Mouse (Mus musculus): ENCODE data around the gene Fam198b.
"Not testable (repeated sequence)": the region's sequence is repeated elsewhere in the genome, so short reads cannot be mapped to it uniquely, and the experiment has no call there.

Fam198b gene

GRCm38 (mm10) chr3:79925950-79926697, 41.8 kb downstream of the Fam198b start:
- in situ Hi-C loops (cut with MboI, MseI), result no loop called here

DNA sequence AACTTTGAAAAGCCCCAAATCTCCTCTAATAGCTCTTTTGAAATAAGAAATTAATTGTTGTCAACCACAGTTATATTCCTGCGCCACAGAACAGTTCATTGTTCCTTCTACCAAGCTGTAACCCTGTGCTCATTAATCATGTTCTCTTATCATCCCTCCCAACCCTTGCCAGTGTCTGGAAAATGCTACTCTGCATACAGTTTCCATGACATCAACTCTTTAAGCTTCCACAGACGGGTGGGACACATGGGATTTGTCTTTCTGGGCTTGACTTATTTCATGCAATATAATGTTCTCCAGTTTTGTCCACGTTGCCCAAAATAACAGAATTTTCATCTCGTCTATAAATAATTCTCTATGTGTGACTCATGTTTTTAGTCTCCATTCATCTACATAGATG, 42.7 kb downstream of the Fam198b start:
- in situ Hi-C loops (cut with MboI, MseI), result no loop called here

DNA sequence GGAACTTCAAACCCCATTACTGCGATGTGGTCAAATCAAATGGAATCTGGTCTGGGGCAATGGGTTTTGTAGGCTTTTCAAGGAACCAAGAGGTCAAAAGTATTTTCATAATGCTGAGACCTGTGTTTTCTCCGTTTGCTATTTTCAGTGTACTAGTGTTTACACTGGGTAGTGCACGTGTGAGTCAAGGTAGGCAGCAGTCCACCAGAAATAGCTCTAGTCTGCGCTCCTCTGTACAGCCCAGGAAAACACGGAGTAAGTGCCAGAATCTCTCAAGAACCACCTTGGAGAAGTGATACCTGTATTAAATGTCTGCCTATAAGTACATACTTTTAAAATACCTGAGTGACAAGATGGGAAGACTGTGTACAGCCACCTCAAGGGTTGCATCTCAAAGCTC, 44.1 kb downstream of the Fam198b start:
- in situ Hi-C loops (cut with MboI, MseI), result no loop called here

- in situ Hi-C loops (cut with MboI, MseI), result no loop called here
Measured at GRCm38 (mm10) chr3:79930141-79930744, 45.9 kb downstream of the Fam198b start.

- in situ Hi-C loops (cut with MboI, MseI), result no loop called here
Measured at GRCm38 (mm10) chr3:79936213-79936612, 51.9 kb downstream of the Fam198b start.

DNA sequence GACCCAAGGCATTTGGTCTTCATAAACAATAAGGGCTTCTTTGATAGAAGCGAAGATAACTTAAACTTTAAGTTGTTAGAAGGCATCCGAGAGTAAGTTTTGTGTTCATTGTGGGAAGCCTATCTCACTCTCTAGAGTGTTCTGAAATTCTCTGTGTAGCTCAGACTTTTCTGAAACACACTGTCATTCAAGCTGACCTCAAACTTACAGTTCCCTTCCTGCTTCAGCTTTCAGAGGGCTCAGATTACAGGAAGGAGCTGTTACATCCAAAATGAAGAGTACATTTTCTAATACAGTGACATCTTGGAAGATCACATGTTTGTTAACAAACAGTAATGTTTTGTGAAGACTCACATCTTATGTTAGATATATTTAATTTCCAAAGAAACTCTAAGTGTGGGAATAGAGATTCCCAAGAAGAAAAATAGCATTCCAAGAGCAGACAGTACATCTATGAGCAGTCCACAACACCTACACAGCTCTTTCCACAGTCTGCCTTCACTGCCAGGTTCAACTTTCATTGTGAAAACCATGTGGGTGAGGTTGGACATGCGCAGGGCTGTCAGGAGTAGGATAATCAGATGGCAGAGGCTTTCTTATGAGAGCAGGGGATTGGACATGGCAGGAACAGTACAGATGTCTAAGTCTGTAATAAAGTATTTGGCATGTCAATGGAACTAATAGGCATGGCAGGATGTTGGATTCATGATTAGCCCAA, 52.6 kb downstream of the Fam198b start:
- in situ Hi-C loops (cut with MboI, MseI), result no loop called here

GRCm38 (mm10) chr3:79947736-79948135, 63.4 kb downstream of the Fam198b start:
- in situ Hi-C loops (cut with MboI, MseI), result no loop called here

DNA sequence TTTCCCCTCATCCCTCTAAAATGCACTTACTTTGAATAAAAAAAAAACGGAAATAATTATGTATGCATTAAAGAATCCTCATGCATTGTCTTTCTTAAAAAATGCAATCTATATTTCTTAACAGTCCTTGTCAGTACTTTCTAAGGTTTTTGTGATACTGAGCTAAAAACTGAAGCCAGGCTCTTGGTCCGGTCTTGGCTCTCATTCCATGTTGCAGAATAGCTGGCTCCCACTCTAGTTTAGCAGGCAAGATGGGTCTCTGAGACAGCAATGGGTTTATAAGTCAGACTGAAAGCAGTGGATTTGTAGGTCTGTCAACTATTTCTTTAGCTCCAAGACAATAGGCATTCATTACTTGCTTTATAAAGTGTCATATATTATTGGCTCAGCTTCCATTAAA, 63.8 kb downstream of the Fam198b start:
- in situ Hi-C loops (cut with MboI, MseI), result no loop called here

- in situ Hi-C loops (cut with MboI, MseI), result no loop called here
Measured at GRCm38 (mm10) chr3:79953164-79953759, 68.9 kb downstream of the Fam198b start.

GRCm38 (mm10) chr3:79955262-79955661, 70.9 kb downstream of the Fam198b start:
- in situ Hi-C loops (cut with MboI, MseI), result no loop called here

- in situ Hi-C loops (cut with MboI, MseI), result no loop called here
Measured at GRCm38 (mm10) chr3:79956792-79957191, 72.5 kb downstream of the Fam198b start.

- in situ Hi-C loops (cut with MboI, MseI), result no loop called here
Measured at GRCm38 (mm10) chr3:79957752-79958151, 73.4 kb downstream of the Fam198b start.

- in situ Hi-C loops (cut with MboI, MseI), result no loop called here
Measured at GRCm38 (mm10) chr3:79966709-79967108, 82.4 kb downstream of the Fam198b start.

DNA sequence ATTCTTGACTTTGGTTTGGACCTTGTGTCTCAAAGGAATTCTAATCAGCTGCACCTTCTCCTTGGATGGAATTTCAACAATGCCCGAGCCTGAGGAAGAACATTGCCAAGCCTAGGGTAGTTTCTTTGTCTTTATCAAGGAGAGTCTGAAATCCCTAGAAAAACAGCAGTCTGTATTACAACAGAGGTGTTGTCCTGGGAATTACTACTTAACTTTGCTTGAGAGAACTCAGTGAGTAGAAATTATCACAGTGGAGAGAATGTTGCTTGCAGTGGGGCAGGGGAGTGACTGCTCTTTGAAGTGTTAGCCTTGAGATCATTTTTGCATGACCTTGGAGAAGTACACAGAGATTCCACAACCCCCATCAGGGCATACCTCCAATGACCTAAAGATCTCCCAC, 83.0 kb downstream of the Fam198b start:
- in situ Hi-C loops (cut with MboI, MseI), result no loop called here

- in situ Hi-C loops (cut with MboI, MseI), result no loop called here
Measured at GRCm38 (mm10) chr3:79968426-79968825, 84.1 kb downstream of the Fam198b start.

DNA sequence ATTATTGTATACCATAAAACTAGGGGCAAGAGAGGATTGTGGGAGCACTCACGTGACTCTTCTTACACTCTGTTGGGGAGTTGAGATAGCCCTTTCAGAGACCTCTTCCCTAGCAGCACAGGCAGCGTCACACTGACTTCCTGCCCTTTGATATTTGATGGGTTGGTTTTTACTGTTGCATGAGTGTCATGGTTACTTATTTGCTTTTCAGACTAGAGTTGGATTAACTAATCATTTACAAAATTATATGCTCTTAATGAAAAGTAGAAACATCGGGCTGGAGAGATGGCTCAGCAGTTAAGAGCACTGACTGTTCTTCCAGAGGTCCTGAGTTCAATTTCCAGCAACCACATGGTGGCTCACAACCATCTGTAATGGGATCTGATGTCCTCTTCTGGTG, 85.2 kb downstream of the Fam198b start:
- in situ Hi-C loops (cut with MboI, MseI), result not testable (repeated sequence)

GRCm38 (mm10) chr3:79970070-79970469, 85.7 kb downstream of the Fam198b start:
- in situ Hi-C loops (cut with MboI, MseI), result no loop called here

GRCm38 (mm10) chr3:79970498-79970897, 86.2 kb downstream of the Fam198b start:
- in situ Hi-C loops (cut with MboI, MseI), result no loop called here

GRCm38 (mm10) chr3:79971542-79971941, 87.2 kb downstream of the Fam198b start:
- in situ Hi-C loops (cut with MboI, MseI), result no loop called here

GRCm38 (mm10) chr3:79976786-79977185, 92.5 kb downstream of the Fam198b start:
- in situ Hi-C loops (cut with MboI, MseI), result no loop called here

DNA sequence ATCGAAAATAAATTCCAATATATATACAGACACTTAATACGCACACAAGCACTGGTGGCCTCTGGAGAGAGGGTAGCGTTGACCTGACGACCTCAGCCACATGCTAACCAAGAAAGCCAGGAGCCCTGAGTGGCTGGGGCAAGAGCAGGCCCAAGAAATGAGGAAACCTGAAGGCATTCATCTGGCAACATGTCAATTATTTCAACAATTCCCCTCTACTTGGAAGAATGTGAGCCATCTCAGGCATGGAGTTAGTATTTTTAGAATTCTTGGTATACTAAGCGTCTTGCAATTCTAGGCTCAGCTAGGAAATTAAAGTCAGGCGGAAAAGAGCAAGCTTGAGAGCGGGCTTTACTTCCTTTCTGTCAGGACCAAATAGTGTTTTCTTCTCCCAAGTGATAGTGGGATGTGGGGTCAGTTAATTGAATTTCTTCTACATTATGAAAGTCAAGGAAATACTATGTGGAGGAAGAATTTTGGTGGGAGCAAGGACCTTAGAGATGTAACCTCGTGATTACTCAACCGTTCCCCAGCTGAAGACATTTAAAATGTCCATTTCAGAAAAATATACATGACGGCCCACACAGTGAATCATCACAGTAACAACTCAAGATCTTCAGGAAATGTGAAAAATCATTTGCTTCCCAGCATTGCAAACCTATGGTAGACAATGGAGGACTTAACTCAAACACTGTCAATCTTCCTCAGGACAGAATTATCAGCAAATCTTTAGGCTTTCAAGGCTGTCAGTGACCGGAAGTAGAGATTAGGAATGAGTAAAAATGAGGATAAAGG, 93.5 kb downstream of the Fam198b start:
- in situ Hi-C loops (cut with MboI, MseI), result no loop called here

DNA sequence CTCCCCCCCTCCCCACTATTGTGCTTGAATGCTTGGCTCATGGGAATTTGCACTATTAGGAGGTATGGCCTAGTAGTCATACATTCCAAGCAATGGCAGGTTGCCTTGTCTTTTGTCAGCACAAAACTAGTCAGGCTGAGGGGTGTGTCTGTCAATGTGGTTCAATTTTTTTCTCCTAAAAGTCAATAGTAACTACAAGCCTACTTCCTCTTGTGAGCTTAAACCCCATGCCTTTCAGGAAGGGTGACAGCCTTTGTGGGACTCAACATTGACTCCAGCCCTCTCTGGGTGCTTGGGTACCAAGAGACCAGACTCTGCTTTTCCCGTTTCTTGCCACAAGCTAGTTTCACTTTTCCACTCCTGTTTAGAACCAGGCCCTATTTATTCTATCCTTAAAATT, 96.4 kb downstream of the Fam198b start:
- in situ Hi-C loops (cut with MboI, MseI), result no loop called here

Measured in regulatory T cell (primary cell).